Mouse (Mus musculus) macrophage (primary cell): Measurements from ENCODE around the gene Pigk. TPM values are rescaled to one million over a fixed set of nuclear protein-coding genes. Genes with fewer than 3 reads are reported as not detected.
"Not testable (repeated sequence)": the region's sequence is repeated elsewhere in the genome, so short reads cannot be mapped to it uniquely, and the experiment has no call there.

ENCODE experiments used
- H3K27ac ChIP-seq: fragments of 350-480 bp; formaldehyde crosslinking; 2 replicates; pipeline ENCODE4 v1.9.0; 2021
- H3K36me3 ChIP-seq: fragments of 350-480 bp; formaldehyde crosslinking; 2 replicates; pipeline ENCODE4 v1.9.0; 2021; ENCODE audit errors: inconsistent target
- H3K4me3 ChIP-seq: fragments of 350-480 bp; formaldehyde crosslinking; 2 replicates; pipeline ENCODE4 v1.9.0; 2021; ENCODE audit errors: inconsistent target
- H3K79me2 ChIP-seq: fragments of 350-480 bp; formaldehyde crosslinking; 2 replicates; pipeline ENCODE4 v1.9.0; 2021; ENCODE audit errors: inconsistent target
- WGBS: methylation state at CpG from one replicate; pipeline ENCODE4 v1.1.7; 2026; ENCODE audit warnings: inconsistent platforms; ENCODE audit not compliant: missing documents; 5-methylcytosine and 5-hydroxymethylcytosine counted together
- polyA plus RNA-seq: library from polyadenylated mRNA; stranded (reverse); fragments of 250-400 nt; gene quantifications from 3 replicates; pipeline ENCODE4 v1.2.4, GENCODE M21; 2018; ENCODE audit warnings: inconsistent platforms

Gene Pigk
- polyA plus RNA-seq, 1 experiment from 2014 or later = 35.7 TPM

DNA sequence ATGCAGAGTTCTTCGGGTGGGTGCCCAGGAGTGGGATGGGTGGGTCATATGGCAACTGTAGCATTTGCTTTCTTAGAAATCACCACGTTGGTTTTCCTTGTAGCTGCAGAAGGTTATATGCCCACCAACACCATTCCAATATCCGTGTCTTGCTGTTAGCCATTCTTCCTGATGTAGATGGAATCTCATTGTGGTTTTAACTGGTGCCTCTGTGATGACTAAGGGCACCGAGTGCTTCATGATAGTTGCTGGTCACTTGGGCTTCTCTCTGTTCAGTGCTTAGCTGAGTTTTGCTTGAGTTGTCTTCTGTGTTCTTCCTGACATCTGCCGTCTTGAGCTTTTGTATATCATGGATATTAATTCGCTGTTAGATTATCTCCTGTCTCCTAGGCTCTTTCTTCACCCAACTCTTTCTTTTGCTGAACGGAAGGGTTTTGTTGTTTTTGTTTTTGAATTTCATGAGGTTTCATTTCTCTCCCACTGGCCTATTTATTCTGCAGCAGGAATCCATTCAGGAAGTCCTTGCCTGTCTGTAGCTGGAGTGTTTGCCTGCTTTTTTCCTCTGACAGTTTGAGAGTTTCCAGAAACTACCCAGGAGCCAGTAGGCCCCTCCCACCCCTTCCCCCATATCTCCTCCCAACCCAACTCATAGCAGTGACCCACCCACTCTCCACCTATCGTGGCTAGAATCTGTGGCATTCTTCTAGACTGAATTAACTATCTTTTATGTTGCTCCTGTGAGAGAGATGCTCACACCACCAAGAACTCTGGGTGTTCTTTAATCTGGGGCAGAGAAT, 50.8 kb downstream of the Pigk start:
- 72% methylated on average over 8 of the region's 8 CpGs for WGBS
- Histone ChIP-seq H3K27ac (no peak overlapping the region), H3K36me3 (peaks cover 14% of the 10 kb centered on the region; the same call in 1 of the 2 replicates), H3K4me3 (no peak overlapping the region), H3K79me2 (no peaks in the 10 kb centered on the region)

DNA sequence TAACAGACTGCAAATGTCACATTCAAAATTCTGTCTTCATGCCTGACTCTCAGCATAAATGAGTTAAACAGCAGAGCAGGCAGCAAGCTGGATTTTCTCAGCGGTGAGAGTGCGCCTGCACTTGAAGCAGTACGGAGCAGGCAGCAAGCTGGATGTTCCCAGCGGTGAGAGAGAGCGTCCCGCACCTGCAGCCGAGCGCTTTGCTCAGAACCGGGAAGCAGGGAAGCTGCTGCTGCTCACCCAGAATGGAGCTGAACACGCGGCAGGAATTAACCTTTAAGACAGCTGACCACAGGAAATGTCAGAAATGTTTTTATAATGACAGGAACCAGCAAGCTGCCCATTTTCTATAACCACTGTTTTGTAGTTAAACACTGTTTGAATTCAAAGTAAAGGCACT, 53.6 kb downstream of the Pigk start:
- Histone ChIP-seq H3K4me3 (no peak overlapping the region), H3K36me3 (peaks cover 14% of the 10 kb centered on the region; the same call in 1 of the 2 replicates), H3K27ac (no peak overlapping the region), H3K79me2 (no peaks in the 10 kb centered on the region)
- WGBS = 93% methylated on average over 11 of the region's 11 CpGs

DNA sequence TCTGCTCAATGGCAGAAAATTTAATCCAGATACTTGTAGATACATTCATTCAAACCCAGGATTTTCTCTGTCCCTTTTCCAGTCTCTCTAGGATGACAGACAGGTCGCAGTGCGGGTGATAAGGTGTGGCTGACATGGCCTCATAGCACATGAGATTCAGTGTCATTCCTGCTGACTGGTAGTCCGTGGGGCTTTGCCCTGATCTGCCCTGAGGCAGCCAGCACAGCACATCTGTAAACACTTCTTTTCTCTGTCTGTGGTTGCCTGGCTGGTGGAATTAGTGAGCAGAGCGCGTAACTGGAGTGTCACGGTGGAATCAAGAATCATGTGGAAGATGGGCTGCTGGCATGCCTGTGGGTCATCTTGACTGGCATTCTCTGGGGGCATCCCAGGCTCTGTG, 56.2 kb downstream of the Pigk start:
- H3K4me3 ChIP-seq = no peak overlapping the region
- peaks cover 14% of the 10 kb centered on the region; the same call in 1 of the 2 replicates for H3K36me3 ChIP-seq
- no peak overlapping the region for H3K27ac ChIP-seq
- H3K79me2 ChIP-seq = no peaks in the 10 kb centered on the region
- 96% methylated on average over 6 of the region's 6 CpGs for WGBS

DNA sequence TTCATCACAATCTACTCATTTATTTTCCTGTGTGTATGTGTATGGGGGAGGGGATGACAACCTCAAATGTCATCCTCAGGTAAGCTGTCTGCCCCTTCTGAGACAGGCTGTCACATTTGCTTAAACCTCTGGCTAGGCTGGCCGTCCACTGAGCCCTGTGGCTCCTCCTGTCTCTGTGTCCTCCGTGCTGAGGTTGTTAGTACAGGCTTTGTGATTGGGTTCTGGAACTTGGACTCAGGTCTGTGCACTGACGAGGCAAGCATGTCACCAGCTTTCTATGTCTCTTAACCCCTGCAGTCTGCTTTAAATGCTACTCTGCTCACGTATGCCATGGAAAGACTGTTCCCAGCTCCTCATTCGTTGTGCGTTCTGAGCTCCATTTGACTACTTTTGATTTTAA, 62.5 kb downstream of the Pigk start:
- Histone ChIP-seq H3K4me3 (no peak overlapping the region), H3K36me3 (no peaks in the 10 kb centered on the region), H3K27ac (no peak overlapping the region), H3K79me2 (no peaks in the 10 kb centered on the region)
- 97% methylated on average over 5 of the region's 6 CpGs for WGBS

DNA sequence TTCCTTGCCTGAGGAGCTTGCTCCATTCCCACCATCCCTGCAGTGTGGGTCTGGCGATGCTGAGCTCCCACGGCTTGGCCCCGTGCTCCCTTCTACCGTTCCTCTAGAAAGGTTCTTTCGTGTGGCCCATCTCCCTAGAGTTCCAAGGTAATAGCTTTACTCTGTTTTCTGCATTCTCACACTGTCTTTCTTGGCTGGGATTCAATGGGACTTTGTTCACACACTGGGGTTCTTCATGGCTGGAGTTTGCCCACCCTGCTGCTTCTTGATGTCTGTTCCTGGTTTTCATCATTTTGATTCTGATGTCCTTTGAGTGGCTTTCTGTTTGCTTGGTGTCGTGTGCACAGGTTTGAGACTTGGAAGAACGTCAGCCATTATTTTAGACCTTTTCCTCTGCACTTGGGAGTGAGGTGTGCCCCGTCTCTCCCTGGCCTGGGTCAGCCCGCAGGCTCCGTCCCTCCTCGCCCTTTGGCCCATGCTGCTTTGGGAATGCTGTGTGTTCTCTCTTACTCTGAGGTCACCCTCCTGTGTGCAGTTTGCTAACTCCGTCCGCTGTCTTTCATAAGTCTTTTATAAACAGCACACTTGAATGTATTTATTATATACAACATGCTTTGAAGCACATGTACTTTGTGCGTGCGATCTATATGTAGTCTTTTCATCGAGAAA, 63.1 kb downstream of the Pigk start:
- H3K36me3 ChIP-seq = no peaks in the 10 kb centered on the region
- H3K27ac ChIP-seq = no peak overlapping the region
- no peak overlapping the region for H3K4me3 ChIP-seq
- no peaks in the 10 kb centered on the region for H3K79me2 ChIP-seq
- 96% methylated on average over 16 of the region's 16 CpGs for WGBS

DNA sequence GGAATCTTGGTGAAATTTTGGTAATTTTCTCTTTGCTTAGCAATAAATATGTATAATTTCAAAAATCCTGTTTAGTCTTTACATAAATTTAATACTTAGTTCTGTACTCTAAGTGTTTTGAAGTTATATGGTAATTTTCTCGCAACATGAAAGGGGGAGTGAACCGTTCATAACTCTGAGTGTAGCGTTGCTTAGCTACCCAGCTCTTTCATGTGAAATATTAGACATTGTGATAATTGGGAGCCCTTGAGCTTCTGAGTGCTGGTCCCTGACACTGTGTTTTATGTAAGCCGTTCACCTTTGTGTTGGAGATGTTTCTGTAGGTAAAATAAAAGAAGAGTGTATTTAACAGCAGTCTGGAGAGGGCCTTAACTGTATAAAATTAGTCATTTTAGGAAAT, 65.9 kb downstream of the Pigk start:
- no peak overlapping the region for H3K27ac ChIP-seq
- 100% methylated on average over 4 of the region's 4 CpGs for WGBS

DNA sequence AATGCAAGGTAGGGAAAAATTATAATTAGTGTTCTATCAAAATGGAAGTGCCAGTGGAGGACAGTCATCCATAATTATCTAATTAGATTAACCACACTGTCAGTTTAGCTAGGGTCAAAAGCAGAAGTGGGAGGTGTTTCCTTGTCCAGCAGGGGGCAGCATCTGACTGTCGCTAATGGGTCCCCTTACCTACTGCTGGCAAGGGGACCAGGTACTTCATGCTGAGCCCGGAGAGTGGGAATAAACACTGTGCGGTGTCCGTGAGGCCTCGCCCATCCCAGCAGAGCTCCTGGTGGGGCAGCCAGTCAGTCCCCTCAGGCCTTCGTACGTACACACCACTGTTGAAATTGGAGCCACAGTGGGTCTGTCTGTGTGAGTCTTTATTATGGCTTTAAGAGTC, 69.9 kb downstream of the Pigk start:
- Histone ChIP-seq H3K36me3 (no peaks in the 10 kb centered on the region; the same call in 1 of the 2 replicates), H3K4me3 (no peak overlapping the region), H3K79me2 (no peaks in the 10 kb centered on the region), H3K27ac (no peak overlapping the region)
- WGBS = 59% methylated on average over 7 of the region's 7 CpGs

More for the DNA sequence above, 65.9 kb downstream of the Pigk start:
- no peaks in the 10 kb centered on the region for H3K79me2 ChIP-seq
- no peaks in the 10 kb centered on the region for H3K36me3 ChIP-seq
- no peak overlapping the region for H3K4me3 ChIP-seq

DNA sequence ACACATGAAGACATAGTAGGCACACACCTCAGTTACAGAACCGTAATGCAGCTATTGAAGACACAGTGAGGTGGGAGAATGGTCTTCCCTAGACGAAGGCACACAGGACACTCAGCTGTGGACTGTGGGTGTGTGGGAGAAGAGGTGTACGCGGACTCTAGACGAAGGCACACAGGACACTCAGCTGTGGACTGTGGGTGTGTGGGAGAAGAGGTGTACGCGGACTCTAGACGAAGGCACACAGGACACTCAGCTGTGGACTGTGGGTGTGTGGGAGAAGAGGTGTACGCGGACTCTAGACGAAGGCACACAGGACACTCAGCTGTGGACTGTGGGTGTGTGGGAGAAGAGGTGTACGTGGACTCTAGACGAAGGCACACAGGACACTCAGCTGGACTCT, 70.5 kb downstream of the Pigk start:
- not testable (repeated sequence) for H3K4me3 ChIP-seq, H3K79me2 ChIP-seq, H3K36me3 ChIP-seq, H3K27ac ChIP-seq
- 96% methylated on average over 3 of the region's 13 CpGs for WGBS

DNA sequence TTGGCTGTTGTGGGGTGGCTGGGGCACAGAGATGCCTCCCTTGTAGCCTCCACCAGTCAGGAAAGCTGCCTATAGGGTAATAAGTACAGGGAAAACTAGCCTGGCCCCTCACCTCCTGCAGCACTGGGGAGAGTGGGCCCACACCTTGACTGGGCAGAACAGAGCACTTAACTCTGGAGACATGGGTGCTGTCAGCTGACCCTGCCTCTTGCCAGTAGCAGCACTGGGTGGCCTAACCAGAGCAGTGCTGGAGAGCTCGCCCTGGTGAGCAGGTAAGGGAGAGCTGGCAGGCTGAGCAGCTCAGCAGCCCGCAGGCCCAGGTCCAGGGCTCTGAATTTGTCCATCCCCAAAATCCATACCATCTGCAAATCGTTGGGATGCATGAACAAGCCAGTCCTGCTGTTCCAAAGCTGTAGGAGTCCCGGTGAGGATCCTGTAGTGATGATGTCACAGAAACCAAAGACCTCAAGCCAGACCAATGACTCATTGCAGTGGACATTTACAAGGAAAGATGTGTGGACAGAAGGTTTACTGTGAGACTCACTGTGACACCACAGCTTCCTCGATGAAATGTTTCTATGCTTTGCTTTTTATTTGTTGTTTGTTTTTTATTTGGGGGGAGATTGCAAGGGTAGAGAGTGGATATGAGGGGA, 74.5 kb downstream of the Pigk start:
- not testable (repeated sequence) for H3K4me3 ChIP-seq, H3K36me3 ChIP-seq, H3K79me2 ChIP-seq, H3K27ac ChIP-seq
- WGBS = 93% methylated on average over 5 of the region's 5 CpGs

DNA sequence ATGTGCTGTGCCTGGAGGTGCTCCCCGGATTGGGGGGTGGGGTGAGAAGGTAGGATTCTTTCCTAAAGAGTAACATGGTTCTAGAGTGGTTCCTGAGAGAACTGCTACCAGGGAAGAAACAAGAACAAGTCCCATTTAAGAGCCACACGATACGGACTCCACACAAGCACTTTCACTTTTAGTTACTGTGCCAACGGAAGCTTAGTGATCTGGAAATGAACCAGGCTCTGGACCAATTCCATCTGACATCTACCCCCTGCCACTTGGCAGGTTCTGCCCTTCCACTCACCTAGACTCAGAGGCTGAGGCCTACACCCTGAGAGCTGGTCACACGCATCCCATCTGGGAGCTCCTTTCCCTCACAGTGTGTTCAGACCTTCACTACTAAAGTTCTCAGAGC, 78.7 kb downstream of the Pigk start:
- 49% methylated on average over 5 of the region's 5 CpGs for WGBS

DNA sequence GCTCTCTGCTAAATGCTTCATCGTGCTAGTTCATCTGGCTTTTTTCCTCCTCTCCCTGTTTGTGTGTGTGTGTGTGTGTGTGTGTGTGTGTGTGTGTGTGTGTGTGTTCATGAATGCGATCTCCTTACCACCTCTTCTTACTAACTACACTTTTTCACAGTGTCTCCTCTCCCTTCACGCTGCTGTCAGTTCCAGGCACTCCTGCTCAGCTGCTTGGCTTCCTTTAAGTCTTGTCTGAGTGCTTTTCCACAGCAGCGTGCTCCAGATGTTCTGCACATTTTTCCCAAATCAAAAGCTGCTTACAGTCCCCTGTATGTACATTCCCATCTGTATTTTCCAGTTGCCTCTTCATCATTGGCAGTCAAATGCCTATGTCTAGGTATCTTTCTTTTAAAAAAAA, 79.1 kb downstream of the Pigk start:
- H3K27ac ChIP-seq = no peak overlapping the region
- H3K79me2 ChIP-seq = no peaks in the 10 kb centered on the region
- WGBS = 72% methylated on average over 4 of the region's 4 CpGs
- H3K4me3 ChIP-seq = no peak overlapping the region
- H3K36me3 ChIP-seq = no peaks in the 10 kb centered on the region

More for the DNA sequence above, 78.7 kb downstream of the Pigk start:
- H3K79me2 ChIP-seq = no peaks in the 10 kb centered on the region
- no peaks in the 10 kb centered on the region for H3K36me3 ChIP-seq
- H3K4me3 ChIP-seq = no peak overlapping the region
- no peak overlapping the region for H3K27ac ChIP-seq

DNA sequence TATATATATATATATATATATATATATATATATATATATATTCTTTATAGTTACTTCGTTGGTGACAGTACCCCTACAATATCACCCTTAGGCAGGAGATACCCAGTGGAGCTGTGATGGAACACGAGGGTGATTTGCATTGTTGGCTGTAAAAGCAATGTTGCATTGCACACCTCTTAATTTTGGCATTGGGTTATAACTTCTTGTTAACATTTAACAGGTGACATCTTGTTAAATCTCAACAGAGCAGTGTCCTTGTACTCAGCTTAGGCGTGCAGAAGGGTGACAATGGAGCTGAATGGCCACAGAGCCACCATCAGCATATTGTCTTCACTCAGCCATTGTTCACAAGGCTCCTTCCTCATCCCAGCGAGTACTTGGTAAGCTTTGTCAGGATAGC, 82.3 kb downstream of the Pigk start:
- H3K4me3 ChIP-seq = no peak overlapping the region
- 80% methylated on average over 3 of the region's 4 CpGs for WGBS
- H3K36me3 ChIP-seq = no peaks in the 10 kb centered on the region
- H3K27ac ChIP-seq = no peak overlapping the region
- no peaks in the 10 kb centered on the region for H3K79me2 ChIP-seq

DNA sequence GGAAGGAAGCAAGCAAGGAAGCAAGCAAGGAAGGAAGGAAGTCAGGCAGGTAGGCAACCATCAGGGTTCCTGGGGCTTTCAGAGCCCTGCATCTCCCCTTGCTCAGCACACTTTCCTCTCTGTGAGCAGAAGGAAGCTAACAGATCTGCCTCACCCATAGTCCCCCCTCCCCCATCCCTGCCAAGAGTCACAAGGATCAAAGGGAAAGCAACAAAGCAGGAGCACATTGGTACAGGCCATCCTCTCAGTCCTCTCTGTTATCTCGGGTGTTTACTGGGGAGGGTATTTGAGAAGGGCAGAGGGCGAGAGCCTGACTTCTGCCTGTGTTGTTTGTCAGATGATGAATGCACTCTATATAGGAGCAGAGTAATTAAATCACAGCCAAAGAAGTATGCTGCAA, 83.5 kb downstream of the Pigk start:
- H3K4me3 ChIP-seq = no peak overlapping the region
- 74% methylated on average over 2 of the region's 2 CpGs for WGBS

DNA sequence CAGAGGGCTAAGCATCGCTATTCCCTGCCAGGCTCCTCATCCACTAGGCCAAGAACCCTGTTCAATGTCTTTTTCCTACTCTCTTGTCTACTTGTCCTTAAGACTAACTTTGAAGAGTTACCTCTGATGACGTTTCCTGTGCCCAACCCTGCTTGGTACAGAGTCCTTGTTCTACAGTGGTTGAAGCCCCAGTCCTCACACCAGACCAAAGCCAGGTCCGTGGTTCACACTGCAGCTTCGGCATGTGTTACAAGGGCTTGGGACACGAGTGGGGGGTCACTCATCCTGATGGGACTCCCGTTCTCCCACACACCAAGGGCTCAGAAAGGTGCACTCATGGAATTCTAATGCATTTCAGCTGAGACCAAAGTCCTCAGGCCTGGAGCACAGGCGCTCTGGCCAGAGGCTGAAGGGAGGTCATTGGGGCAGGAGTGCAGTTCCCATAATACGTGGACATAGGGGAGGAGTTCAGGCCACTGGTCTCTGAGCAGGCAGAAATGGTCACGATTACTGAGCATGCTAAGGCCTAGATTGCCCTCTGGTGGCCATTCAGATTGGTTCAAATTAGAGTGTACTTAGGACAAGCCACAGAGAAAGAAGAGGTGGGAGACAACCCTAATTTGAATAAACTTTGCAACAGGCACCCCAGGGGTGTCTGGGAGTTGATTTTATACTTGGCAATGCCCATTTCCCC, 86.0 kb downstream of the Pigk start:
- Histone ChIP-seq H3K27ac (no peak overlapping the region), H3K4me3 (no peak overlapping the region), H3K36me3 (no peaks in the 10 kb centered on the region), H3K79me2 (no peaks in the 10 kb centered on the region)
- 81% methylated on average over 9 of the region's 9 CpGs for WGBS

More for the DNA sequence above, 83.5 kb downstream of the Pigk start:
- Histone ChIP-seq H3K27ac (no peak overlapping the region), H3K79me2 (no peaks in the 10 kb centered on the region), H3K36me3 (no peaks in the 10 kb centered on the region)
